Mouse (Mus musculus) lung, adult 2 months (tissue): ENCODE data around the gene Lancl3. TPM values are rescaled to one million over a fixed set of nuclear protein-coding genes. Genes with fewer than 3 reads are reported as not detected.
"Not testable (repeated sequence)": the region's sequence is repeated elsewhere in the genome, so short reads cannot be mapped to it uniquely, and the experiment has no call there.

Experiments
- DNase-seq: peaks from one replicate; pipeline ENCODE4 v3.0.0; 2022
- H3K4me1 ChIP-seq: fragments of 200-500 bp; 2 replicates; pipeline ENCODE4 v1.6.1; 2011; ENCODE audit warnings: low read length; ENCODE audit not compliant: control insufficient read depth, insufficient read depth
- H3K4me3 ChIP-seq: fragments of 200-500 bp; replicated peaks from 2 replicates; pipeline ENCODE3; 2011; ENCODE audit warnings: low read depth, mild to moderate bottlenecking, control low read depth, low read length; ENCODE audit errors: extremely low read depth
- CTCF ChIP-seq: fragments of 200-500 bp; IDR thresholded peaks from 2 replicates; pipeline ENCODE4 v1.5.1; 2011; ENCODE audit warnings: mild to moderate bottlenecking, low read length, control low read depth; ENCODE audit not compliant: insufficient read depth
- POLR2A ChIP-seq: fragments of 200-500 bp; IDR thresholded peaks from 2 replicates; pipeline ENCODE4 v1.6.1; 2011; ENCODE audit warnings: low read depth, mild to moderate bottlenecking, control low read depth, low read length, borderline replicate concordance; ENCODE audit errors: extremely low read depth
- WGBS: fragments of 180-500 bp; shearing (Covaris S2); methylation state at CpG from one replicate; pipeline ENCODE4 v1.1.7; 2018; 5-methylcytosine and 5-hydroxymethylcytosine counted together
- polyA plus RNA-seq: library from polyadenylated mRNA; depleted of rRNA; stranded (reverse); fragments of >200 nt; gene quantifications from 2 replicates; pipeline ENCODE4 v1.2.3, GENCODE M21; 2012; rRNA removed

The Lancl3 gene
- polyA plus RNA-seq, 1 experiment, result 0.28 TPM

- no peak for DNase-seq
- WGBS, result 88% methylated on average over 5 of the region's 5 CpGs
- Histone ChIP-seq H3K4me1 (no peaks in the 10 kb centered on the region), H3K4me3 (no peak overlapping the region)
- TF ChIP-seq POLR2A, result no peak
- TF ChIP-seq CTCF, result no peak
Observed at GRCm38 (mm10) chrX:9298413-9298864, 98.7 kb downstream of the Lancl3 start.

GRCm38 (mm10) chrX:9302791-9303190 lies 103.1 kb downstream of the Lancl3 start:
- 71% methylated on average over 5 of the region's 5 CpGs for WGBS
- Histone ChIP-seq H3K4me1 (no peaks in the 10 kb centered on the region), H3K4me3 (no peak overlapping the region)
- DNase-seq, result no peak
- no peak for TF ChIP-seq POLR2A
- no peak for TF ChIP-seq CTCF

GRCm38 (mm10) chrX:9303455-9303854 lies 103.8 kb downstream of the Lancl3 start:
- Histone ChIP-seq H3K4me3 (no peak overlapping the region), H3K4me1 (no peaks in the 10 kb centered on the region)
- no peak for DNase-seq
- no peak for TF ChIP-seq POLR2A
- TF ChIP-seq CTCF, result no peak
- 55% methylated on average over 1 of the region's 1 CpGs for WGBS

- not testable (repeated sequence) for H3K4me3 ChIP-seq, H3K4me1 ChIP-seq, DNase-seq
Observed at GRCm38 (mm10) chrX:9316457-9316856, 116.8 kb downstream of the Lancl3 start.

Other genes starting within 250 kb of the Lancl3 start
- gene Fthl17b, start 236.9 kb upstream of the Lancl3 start, polyA plus RNA-seq, result not detected in 2 replicates
- not detected in 2 replicates for gene Fthl17c, start 223.3 kb upstream of the Lancl3 start, polyA plus RNA-seq
- not detected in 2 replicates for gene Fthl17d, start 213.1 kb upstream of the Lancl3 start, polyA plus RNA-seq
- not detected in 2 replicates for gene Fthl17e, start 166.4 kb upstream of the Lancl3 start, polyA plus RNA-seq
- not detected in 2 replicates for gene Fthl17f, start 136.9 kb upstream of the Lancl3 start, polyA plus RNA-seq
- not detected in 2 replicates for gene 4930402K13Rik, start 95.3 kb upstream of the Lancl3 start, polyA plus RNA-seq
- gene Gm14862, start 57.0 kb downstream of the Lancl3 start, polyA plus RNA-seq, result not detected in 2 replicates
- 0.67 and 0.90 TPM in 2 replicates for gene Xk, start 72.9 kb downstream of the Lancl3 start, polyA plus RNA-seq
- gene H2al1m, start 83.9 kb downstream of the Lancl3 start, polyA plus RNA-seq, result 0.28 TPM in 1 of 2 replicates, not detected in the other
- not detected in 2 replicates for gene H2al1k, start 150.7 kb downstream of the Lancl3 start, polyA plus RNA-seq